Mouse (Mus musculus) cerebellum, postnatal 4 days (tissue): ENCODE results near the gene Tmem150c.

Source experiments
- DNase-seq, 2 experiments: peaks; one replicate each; pipeline ENCODE4 v3.0.0; 2022; ENCODE audit warnings: low spot score in 2 of 2, mixed read lengths in 1 of 2

The Tmem150c gene

DNA sequence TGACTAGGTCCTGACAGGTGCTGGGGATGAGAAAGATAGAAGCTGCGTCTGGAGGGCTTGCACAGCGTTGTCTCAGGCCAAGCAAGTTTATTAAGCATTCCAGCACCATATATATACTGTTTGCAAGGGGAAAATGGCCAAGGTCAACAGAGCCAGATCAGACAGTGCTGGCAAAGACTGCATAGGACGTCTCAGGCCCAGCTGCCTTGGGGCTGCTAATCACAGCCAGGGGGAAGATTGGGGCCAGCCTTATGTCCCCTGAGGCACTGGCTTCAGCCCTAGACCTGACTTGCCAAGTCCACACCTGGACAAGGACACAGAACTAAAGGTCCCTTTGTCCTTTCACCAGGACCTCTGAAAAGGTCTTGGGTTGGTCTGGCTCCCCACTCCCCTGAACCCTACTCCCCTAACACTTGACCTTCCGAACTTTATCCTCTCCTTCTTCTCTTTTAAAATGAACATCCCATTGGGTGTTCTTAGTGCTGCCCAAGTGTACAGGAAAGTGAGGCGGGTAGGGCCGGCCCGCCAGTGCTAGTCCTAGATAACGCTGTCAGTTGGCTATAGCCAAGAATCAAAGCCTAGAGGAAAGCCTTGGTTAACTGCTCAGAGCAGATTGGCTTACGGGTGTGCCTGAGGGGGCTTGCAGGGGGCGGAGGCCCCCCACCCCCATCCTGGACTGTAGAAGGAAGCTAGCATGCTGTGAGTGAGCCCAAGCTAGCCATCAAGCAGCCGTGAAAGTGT lies 104.6 kb downstream of the Tmem150c start:
- no peak for DNase-seq

DNA sequence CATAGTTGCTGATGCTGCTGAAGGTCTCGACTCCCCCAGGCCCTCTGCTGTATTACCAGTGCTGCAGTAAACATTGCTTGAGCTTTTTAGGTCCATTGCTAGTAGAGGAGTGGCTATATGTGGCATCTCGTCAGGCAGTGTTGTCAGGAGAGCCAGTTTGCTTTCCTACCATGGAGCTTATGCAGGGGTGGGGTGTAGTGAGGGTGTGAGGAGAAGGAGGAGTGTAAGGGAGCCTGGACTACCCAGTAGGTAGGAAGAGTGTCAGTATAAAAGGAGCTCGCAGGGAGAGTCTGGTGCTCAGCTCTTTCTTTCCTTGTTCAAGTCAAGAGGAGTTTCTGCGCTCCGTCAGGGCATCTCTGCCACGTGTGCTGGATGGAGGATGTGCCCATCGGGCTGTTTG lies 106.9 kb downstream of the Tmem150c start:
- no peak for DNase-seq

DNA sequence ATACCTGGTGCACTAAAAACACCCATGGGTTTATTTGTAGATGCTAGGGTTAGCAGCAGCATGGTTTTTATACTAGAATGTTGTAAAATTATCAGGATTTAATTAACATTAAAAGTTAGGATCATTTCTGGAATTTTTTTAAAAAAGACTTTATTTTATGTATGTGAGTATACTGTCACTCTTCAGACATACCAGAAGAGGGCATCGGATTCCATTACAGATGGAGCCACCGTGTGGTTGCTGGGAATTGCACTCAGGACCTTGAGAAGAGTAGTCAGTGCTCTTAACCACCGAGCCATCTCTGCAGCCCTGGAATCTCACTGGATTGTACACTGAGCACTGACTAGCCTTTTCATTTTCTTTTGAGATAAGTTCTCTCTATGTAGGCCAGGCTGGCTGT lies 109.7 kb downstream of the Tmem150c start:
- DNase-seq = no peak

DNA sequence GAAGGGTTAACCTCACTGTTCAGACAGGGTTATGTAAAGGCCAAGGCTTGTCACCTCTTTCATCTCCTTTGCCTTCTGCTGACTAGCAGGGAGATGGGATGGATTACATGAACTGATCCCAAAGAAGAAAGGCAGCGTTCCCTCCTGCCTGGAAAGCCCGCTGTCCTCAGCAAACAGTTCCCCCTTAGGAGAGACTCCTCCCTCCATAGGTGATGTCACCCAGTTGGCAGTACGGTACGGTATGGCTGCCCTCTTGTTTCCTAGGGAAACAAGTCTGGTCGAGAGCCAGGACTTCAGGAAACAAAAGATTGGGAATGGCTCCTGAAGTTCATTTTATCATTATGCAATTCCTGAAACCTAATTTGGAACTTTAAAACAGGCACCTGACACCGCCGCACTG lies 111.7 kb downstream of the Tmem150c start:
- no peak for DNase-seq

DNA sequence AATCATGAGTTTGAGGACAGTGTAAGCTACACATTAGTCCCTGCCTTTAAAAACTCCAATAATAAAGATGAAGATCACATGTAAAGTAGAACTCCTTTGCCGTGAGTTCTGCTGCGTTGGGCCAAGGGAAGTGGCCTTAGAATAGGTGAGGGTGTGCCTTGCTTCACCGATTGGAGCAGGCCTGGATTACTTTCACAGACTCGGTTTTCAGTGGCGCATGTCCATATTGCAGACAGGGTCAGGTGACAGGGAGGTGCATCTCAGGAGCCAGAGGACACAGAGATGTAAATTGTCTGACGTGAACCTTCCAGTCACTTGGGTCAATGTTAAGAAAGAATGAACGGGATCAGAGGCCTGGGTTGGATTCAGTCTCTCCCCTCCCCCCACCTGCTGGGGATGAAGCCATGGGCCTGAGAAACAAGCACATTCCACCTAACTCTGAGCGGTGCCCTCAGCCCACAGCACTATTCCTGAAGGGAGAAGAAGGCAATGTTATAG lies 112.4 kb downstream of the Tmem150c start:
- DNase-seq = no peak

DNA sequence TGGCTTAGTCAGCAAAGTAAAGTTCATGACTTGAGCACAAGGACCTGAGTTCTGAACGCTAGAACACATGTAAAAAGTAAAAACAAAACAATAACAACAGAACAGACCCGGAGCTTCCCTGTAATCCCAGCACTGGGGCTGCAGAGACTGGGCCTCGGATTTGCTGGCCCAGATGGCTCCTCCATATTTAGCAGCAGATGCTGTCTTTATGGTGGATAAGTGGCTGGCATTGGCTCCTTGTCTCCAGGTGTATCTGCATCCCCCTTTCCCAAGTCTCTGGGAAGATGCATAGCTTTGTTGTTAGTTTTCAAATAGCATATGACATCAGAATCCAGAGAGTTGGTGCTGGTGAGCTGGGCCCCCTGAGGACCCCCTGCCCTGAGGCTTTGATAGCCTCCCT lies 113.5 kb downstream of the Tmem150c start:
- no peak for DNase-seq

DNA sequence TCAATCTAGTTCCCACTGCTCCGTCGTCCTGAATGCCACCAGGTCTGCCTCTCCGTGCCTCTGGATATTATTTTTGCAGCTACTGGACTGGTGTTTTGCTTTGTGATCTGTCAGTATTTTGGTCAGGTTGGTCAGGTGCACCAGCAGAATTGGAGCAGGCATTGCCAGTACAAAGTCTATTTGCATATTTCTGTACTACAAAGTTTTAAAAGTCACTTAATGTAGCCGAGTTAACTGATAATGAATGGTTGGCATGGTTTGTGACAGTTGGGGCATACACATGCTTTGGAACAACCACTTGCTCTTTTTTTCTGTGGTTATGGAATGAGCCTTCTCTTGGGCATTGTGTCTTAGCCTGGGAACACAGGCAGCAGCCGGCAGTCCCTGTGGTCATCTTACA lies 115.0 kb downstream of the Tmem150c start:
- DNase-seq = no peak

DNA sequence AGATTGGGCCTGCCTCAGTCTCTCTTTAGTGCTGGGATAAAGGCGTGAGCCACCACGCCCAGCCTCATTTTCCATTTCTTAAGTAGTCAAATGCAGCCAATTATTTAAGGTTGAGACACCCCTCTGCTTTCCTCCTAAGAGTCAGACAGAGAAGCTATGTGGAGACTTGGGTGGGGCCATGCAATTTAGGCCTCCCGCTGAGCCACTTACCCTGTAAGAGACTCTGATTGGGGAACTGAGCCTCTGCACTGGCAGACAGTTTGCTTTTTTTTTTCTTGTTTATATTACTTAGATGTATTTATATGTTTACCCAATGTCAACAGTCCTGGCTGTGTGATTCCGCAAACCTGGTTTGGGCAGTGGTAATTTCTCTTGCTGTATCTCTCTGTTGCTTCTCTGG lies 115.6 kb downstream of the Tmem150c start:
- DNase-seq = no peak

DNA sequence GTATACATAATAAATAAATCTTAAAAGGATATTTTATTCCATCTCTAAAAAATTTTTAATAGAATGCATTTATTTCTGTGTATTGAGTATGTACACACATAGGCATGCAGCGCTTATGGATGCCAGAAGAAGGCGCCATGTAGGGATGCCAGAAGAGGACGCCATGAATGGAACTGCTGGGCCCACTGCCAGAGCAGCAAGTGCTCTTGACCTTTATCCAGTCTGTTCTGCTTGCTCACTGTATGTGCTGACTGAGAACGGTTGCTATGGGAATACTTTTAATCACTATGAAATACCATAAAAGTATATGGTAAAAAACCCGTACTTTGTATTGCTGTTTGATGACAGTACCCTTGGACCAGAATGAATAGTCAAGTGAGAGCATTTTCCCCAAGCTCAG lies 116.2 kb downstream of the Tmem150c start:
- DNase-seq = peak in 1 of 2 experiments; percentile 53

DNA sequence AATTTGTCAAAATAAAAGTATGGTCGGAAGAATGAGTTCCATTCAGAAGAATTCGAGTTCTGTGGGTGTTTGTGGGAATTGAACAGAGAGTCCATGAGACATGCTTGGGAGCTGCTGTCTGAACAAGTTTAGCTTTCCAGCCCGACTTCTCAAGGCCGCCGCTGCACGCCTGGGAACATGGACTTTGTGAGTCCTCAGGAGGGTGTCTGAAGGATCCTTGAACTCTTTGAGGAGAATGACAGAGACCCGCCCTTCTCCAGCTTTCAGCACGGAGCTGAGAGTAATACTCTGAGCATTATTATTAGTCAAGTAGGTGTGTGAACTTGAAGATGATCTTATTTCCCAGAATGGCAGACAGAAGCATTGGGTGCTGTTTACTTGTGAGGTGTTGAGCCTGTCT lies 117.1 kb downstream of the Tmem150c start:
- DNase-seq = no peak

DNA sequence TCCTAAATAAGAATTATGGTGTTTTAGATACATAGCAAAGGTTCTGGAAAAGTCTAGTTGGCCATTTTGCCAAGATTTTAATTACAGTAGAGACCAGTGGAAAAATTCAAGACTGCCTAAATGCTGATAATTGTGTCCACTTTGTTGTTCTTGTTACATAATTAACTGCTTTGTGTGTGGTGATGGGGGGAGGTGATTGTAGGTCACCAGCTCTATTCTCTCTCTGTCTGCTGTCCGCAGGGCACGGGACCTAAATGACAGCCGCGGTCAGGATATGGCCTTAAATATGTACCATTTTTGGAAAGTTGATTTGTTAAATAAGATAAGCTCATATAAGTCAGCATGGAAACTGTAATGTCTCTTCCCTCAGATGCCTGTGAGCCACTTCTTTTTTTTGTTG lies 118.3 kb downstream of the Tmem150c start:
- no peak for DNase-seq

DNA sequence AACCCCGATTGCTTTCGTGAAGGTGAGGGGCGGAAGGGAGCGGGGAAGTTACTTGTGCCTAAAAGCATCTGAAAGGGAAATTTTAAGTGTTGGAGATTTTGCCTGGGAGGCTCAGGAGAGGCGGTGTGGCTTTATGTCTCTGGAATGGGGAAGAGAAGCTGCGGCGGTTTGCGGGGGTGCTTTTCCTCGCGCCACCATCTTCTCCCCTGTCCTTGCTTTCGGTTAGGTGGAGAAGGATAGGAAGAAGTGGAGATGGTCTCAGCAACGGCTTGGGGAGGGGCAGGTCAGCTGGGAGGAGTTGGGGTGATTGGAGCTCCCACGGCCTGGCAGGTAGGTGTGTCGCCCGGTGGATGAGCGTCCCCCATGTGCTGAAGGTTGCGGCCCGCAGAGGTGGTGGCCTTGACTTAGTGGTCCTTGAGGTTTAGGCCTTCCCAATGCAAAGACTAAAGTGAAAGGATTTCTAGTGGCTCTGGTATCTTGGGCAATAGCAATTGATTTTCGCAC lies 119.3 kb downstream of the Tmem150c start:
- no peak for DNase-seq

DNA sequence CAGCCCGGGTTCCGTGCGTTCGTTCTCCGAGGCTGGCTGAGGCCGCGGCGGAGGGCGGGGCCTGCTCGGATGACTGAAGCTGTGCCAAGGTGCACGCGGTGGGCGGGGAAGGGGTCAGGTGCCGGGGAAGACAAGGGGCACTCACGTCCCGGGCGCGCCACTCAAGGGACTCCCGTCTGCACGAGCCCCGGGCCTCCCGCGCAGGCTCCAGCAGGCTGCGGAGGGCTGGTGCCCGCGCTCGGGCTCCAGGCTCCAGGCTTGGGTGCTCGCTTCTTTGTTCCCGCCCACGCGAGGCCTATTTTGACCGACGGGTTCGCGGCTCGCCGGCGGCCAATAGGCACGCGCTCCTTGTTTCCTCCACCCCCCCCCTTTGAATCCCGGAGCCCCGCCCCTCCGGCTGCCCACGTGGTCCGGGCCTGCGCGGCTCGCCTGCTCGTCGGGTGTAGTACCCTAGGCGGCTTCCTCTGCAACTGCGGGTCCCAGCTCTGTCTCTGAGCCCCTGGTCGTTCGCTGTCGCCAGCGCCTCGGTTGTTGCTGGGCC lies 119.9 kb downstream of the Tmem150c start, which contains the start of the genes Hnrnpdl and Enoph1:
Hnrnpdl (minus strand) TSS at position 63 of the 541 bp plus-strand sequence.
Enoph1 (plus strand) TSS at position 384 of the 541 bp plus-strand sequence.
- peak; percentile 78 to 92 for DNase-seq

DNA sequence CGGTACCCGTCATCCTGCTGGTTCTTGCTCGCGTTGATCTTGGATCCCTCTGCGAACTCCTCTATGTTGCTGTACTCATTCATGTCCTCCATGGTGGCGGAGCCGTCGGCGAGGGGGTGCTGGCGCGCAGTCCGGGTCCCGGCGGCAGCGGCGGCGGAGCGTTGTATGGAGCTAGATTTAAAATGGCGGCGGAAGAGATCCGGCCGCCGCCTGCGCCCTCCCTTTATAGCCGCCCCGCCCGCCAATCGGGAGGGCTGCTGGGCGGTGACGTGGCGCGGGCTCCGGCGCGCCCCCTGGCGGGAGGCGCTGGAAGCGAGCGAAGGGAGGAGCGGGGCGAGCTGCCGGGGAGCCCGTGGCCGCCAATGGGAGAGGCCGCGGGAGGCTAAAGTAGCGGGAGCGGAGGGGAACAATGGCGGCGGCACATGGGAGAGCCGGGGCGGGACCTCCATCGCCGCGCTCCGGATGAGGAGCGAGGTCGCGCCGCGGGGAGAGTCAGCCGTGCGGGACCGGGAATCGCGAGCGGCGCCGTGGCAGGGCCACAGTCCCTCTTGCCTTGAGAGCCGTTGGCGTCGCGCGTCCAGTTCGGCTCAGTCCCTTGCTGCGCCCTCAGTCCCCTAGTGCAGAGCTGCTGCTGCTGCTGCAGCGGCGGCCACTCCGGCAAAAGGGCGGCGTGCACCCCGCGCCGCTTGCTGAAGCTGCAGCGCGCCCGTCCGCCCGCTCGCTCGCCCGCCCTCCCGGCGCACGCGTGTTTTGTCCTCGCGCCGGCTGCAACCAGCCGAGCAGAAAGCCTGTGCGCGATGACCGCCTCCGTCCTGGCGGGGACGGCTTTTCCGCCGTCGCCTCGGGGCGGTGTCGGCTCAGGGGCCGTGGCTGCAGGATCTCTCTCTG lies 120.7 kb downstream of the Tmem150c start:
- DNase-seq = peak; percentile 99

DNA sequence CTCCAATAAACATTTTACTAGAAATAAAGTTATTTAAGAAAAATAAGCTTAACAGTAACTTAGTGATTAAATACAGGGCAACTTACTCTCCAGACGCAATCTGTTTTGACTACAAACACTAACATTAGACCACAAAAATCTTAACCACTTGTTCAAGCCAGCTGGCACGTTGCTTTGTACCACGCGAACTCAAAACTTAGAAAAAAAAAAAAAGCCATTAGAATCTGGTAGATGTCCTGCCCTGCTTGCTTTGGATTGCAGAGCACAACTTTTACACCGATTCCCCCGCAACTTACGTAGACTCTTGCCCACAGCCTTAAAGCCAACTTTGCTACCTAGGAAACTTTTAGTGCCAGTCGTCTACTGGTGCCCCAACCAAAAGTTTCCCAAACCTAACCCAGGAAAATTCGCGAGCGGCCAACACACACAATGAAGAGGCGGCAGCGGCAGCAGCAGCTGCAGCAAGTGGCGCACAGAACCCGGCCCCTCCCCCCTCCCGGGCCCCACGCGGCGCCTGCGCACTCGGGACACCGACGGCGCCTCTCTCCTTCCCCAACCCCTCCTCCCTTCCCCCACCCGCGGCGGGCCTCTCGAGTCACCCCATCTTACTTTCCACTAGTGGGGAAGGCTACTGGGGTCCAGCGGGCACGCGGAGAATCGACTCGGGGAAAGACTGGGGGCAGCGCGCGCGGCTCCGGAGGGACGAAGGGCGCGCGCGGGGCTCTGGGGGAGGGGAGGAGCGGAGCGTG lies 121.5 kb downstream of the Tmem150c start:
- peak; percentile 79 to 93 for DNase-seq

DNA sequence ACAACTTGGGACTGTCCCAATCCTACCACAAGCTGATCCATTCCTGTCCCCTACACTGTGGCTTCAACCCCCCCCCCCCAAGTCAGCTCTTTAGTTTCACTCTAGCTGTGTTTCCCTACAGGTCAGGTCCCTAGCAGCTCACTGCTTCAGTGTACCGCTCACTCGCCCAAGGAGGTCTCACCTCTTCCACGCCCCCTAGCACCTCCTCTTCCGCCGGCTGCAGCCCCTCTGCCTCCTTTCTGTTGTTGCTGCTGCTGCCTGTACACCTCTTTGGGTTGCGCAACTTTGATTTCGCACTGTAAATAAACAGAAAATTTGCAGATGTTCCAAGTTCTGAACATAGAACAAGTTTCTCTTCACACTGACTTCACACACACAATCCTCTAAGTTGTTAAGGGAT lies 122.9 kb downstream of the Tmem150c start:
- no peak for DNase-seq

DNA sequence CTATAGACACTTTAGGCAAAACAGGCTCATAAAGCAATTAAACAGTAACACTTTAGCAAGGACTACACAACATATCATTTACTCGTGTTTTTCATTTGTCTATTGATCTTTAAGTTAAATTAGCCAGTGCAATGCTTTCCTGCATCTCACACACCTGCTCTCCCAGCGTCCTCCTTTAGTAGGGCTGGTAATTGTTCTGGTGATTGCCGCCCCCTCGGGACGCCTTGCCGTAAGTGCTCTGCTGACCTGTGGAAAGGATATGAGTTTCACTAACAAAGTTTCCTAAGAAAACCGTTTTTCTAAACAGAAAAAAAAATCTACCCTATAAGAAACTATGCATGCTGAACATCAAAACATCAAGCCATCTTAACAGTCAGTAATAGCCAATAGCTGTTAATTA lies 123.7 kb downstream of the Tmem150c start:
- no peak for DNase-seq

DNA sequence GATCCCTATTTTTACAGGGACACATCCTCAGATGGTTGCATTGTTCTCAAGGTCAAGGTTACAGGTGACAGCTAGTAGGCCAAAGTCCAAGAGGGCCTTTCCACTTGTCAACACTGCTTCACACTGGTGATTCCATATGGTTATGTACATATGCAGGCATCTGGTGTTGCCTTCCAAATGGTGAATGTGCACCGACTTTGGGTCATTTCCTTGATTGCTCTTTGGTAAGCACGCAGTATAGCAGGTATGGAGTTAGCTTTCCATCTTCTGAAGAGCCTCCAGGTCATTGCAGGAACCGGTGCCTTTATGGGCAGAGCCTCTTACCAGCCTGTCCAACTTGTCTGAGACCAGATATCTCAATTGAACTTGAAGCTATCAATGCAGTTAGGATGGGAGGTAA lies 127.0 kb downstream of the Tmem150c start:
- no peak for DNase-seq

DNA sequence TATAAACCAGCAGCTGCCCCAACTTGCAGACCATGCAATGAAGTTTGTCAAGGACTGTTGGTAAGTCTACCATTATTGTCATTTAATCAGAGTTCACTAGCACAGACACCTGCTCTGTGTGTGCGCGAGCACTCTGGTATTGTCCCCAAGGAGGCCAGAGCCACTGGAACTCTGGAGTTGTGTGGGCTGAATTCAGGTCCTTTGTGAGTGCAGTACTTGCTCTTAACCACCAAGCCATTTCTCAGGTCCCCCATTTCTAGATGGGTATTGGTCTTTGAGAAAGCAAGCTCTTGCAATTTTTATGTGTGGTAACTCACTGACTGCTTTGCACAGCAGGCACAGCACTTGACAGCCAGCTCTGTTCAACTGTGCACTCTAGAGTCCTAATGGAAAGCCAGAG lies 127.5 kb downstream of the Tmem150c start:
- DNase-seq = no peak

DNA sequence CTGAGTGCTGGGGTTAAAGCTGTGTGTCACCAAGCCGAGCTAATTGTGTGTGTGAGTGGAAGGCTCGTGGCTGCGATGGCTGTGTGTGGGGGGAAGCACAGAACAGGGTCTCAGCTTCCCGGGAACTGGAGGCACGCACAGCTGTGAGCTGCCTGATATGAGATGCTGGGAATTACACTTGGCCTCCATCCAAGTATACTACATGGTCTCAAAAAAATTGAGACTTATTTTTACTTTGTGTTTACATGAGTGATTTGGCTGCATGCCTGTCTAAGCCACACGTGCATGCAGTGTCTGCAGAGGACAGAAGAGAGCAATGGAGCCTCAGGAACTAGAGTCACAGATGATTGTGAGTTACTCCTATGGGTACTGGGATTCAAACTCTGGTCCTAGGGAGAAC lies 129.5 kb downstream of the Tmem150c start:
- no peak for DNase-seq
